Mouse (Mus musculus): Measurements from ENCODE around the gene Cyp4f16.
"Not testable (repeated sequence)": the region's sequence is repeated elsewhere in the genome, so short reads cannot be mapped to it uniquely, and the experiment has no call there.

DNA sequence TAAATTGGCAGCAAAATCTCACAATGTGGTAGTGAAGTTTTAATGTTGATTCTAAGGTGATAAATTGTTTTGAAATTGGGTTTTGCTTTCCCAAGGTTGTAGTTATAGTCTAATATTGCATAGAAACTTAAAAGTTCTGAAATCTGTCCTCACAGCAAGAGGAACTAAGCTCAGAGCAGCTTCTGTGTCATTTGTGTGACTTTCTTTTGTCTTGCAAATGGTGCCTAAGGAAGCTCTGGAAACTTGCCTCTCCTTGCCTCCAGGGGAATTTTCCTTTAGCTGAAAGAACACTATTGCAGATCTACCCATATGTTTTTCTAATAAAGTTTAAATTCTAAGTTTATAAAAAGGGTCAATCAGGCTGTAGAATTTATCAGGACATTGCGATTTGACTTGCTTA, 16.7 kb downstream of the Cyp4f16 start:
- TF ChIP-seq CTCF, EP300 (IDR thresholded peaks at IDR 0.05; ENCODE audit: low read depth): not testable (repeated sequence)

All from liver, embryonic 14.5 days (tissue).